8 mouse cellular contexts compared by ENCODE assay signal in genomic region chr9:20642101-20642895, GRCm38 (mm10). TPM values are rescaled to one million over a fixed set of nuclear protein-coding genes. Genes with fewer than 3 reads are reported as not detected.
DNase-seq lines count a peak whose midpoint lies in the region; ATAC-seq and TF ChIP-seq lines count a peak whose summit lies in the region.

Gene Ubl5 (plus strand): TSS chr9:20642878.

- intact Hi-C loops in gastrocnemius, adult 2 months (cut with DNase I) = loop anchor here (2.0 to 10.0 kb wide), 4 partner anchors 35 to 257 kb away; partner anchors contain the start of genes Zfp26, Zfp560 and Zfp846
- intact Hi-C loops in left cerebral cortex, postnatal 36 days (cut with DNase I) = loop anchor here (10.0 kb wide), 2 partner anchors 147 to 177 kb away; partner anchors contain the start of genes Zfp26 and Zfp426

- H3K9ac ChIP-seq in hindbrain, embryonic 15.5 days = peak within 1 kb of the TSS; percentile 90

- H3K4me3 ChIP-seq in gastrocnemius, adult 2 months = peak within 1 kb of the TSS; percentile 90
- H3K4me3 ChIP-seq in hindbrain, embryonic 15.5 days = peak within 1 kb of the TSS; percentile 84

- H3K27ac ChIP-seq in gastrocnemius, adult 2 months = peak within 1 kb of the TSS; percentile 94
- H3K27ac ChIP-seq in hindbrain, embryonic 15.5 days (replicated peaks) = peak within 1 kb of the TSS; percentile 95

- H3K9me3 ChIP-seq in hindbrain, embryonic 15.5 days = no peaks in the 10 kb centered on the region

- peaks cover 25% of the 10 kb centered on the region; the same call in 1 of the 2 replicates for H3K36me3 ChIP-seq in hindbrain, embryonic 15.5 days

- whole genome bisulfite sequencing in hindbrain, embryonic 15.5 days = under 1% methylated on average over 49 of the region's 51 CpGs

- TF ChIP-seq CTCF in gastrocnemius, adult 2 months (IDR thresholded peaks at IDR 0.05) = no peak

- H3K4me1 ChIP-seq in hindbrain, embryonic 15.5 days (replicated peaks) = peaks cover 45% of the 10 kb centered on the region

- H3K27me3 ChIP-seq in hindbrain, embryonic 15.5 days = no peaks in the 10 kb centered on the region

- no peak for DNase-seq in layer of hippocampus, adult 8-10 months (ENCODE audit: low spot score in 2 of 2)
- DNase-seq in layer of hippocampus, adult 9-10 months (ENCODE audit: low spot score) = no peak
- DNase-seq in cerebellum, adult 9-11 months = peak; percentile 67
- DNase-seq in gastrocnemius, adult 2 months = peak; percentile 74
- DNase-seq in left cerebral cortex, postnatal 36 days (ENCODE audit: low spot score in 2 of 2) = peak; percentile 24 to 45
- DNase-seq in mesoderm, embryonic 11.5 days (ENCODE audit: low read depth, low spot score) = peak; percentile 98
- DNase-seq in spleen, postnatal 36 days (ENCODE audit: low spot score in 2 of 2) = peak; percentile 64 to 73

- ATAC-seq in hindbrain, embryonic 15.5 days (ENCODE audit: low FRiP score, low read depth) = peak; percentile 91

- peak within 1 kb of the TSS; percentile 95 for H3K4me2 ChIP-seq in hindbrain, embryonic 15.5 days

RNA-seq across cellular contexts. Expression of gene Ubl5, which starts in this region (rescaled TPM):
- 100 to 1,000 TPM; 231 to 321 (median 276) TPM for total RNA-seq in layer of hippocampus, adult 8-10 months (2022)
- total RNA-seq in gastrocnemius, adult 2 months (2021) = 100 to 1,000 TPM; 188 to 210 TPM
- polyA plus RNA-seq in hindbrain, embryonic 15.5 days (2015; fragmentation: Nextera tagmentation; extraction: Ambion mirVana) = 441 and 476 TPM in 2 replicates
- total RNA-seq in left cerebral cortex, postnatal 36 days (2021) = 100 to 1,000 TPM; 289 to 334 TPM

Comparison
In these comparisons a context has a peak if more than half of its experiments do, and no peak if none do; other contexts are left out.
1. DNase-seq: peak in cerebellum, adult 9-11 months (single experiment), gastrocnemius, adult 2 months (single experiment), left cerebral cortex, postnatal 36 days (2 of 2), mesoderm, embryonic 11.5 days (single experiment) and spleen, postnatal 36 days (2 of 2); none in layer of hippocampus, adult 8-10 months (0 of 2) and layer of hippocampus, adult 9-10 months (single experiment).